Mouse (Mus musculus) frontal cortex, postnatal 36 days (tissue): ENCODE measurements at regions not wholly inside any gene's neighbourhood (a gene's known extent, or its start where the extent isn't known, plus 50 kb on each side); places are given as distances from the start of the nearest gene placed in this dataset.
"Not testable (repeated sequence)": the region's sequence is repeated elsewhere in the genome, so short reads cannot be mapped to it uniquely, and the experiment has no call there.

Source experiments
- DNase-seq, 2 experiments: peaks; one replicate each; pipeline ENCODE4 v3.0.0; 2022; ENCODE audit warnings: low spot score in 2 of 2

- DNase-seq, result no peak
Measured at GRCm38 (mm10) chr15:16909396-16909795, 180.8 kb downstream of the Cdh9 start.

GRCm38 (mm10) chr15:16909941-16910340 lies 181.4 kb downstream of the Cdh9 start:
- DNase-seq, result not testable (repeated sequence)

- DNase-seq, result no peak
Measured at GRCm38 (mm10) chr15:16914966-16915569, 186.5 kb downstream of the Cdh9 start.

GRCm38 (mm10) chr15:16923246-16923645 lies 194.7 kb downstream of the Cdh9 start:
- no peak for DNase-seq

GRCm38 (mm10) chr15:16933137-16933677 lies 204.7 kb downstream of the Cdh9 start:
- no peak for DNase-seq

GRCm38 (mm10) chr15:16934438-16934837 lies 205.9 kb downstream of the Cdh9 start:
- DNase-seq, result no peak

- DNase-seq, result not testable (repeated sequence)
Measured at GRCm38 (mm10) chr15:16975821-16976220, 247.3 kb downstream of the Cdh9 start.

GRCm38 (mm10) chr15:16990848-16991247 lies 262.3 kb downstream of the Cdh9 start:
- DNase-seq, result no peak

GRCm38 (mm10) chr15:16995667-16996066 lies 267.1 kb downstream of the Cdh9 start:
- no peak for DNase-seq

GRCm38 (mm10) chr15:17006139-17006538 lies 277.6 kb downstream of the Cdh9 start:
- no peak for DNase-seq

- peak in 1 of 2 experiments; percentile 60 for DNase-seq
Measured at GRCm38 (mm10) chr15:17007811-17008210, 279.3 kb downstream of the Cdh9 start.

GRCm38 (mm10) chr15:17048867-17049628 lies 320.5 kb downstream of the Cdh9 start:
- DNase-seq, result no peak

GRCm38 (mm10) chr15:17069772-17070171 lies 341.2 kb downstream of the Cdh9 start:
- no peak for DNase-seq

- no peak for DNase-seq
Measured at GRCm38 (mm10) chr15:17084030-17084429, 355.5 kb downstream of the Cdh9 start.

GRCm38 (mm10) chr15:17088644-17089228 lies 360.2 kb downstream of the Cdh9 start:
- no peak for DNase-seq

- DNase-seq, result peak; percentile 72 to 76
Measured at GRCm38 (mm10) chr15:17098927-17099326, 370.4 kb downstream of the Cdh9 start.

GRCm38 (mm10) chr15:17101182-17101581 lies 372.6 kb downstream of the Cdh9 start:
- DNase-seq, result no peak

- DNase-seq, result no peak
Measured at GRCm38 (mm10) chr15:17135721-17136120, 407.2 kb downstream of the Cdh9 start.

- no peak for DNase-seq
Measured at GRCm38 (mm10) chr15:17180164-17180563, 451.6 kb downstream of the Cdh9 start.

- no peak for DNase-seq
Measured at GRCm38 (mm10) chr15:17181358-17182022, 452.9 kb downstream of the Cdh9 start.

GRCm38 (mm10) chr15:17195439-17195838 lies 466.9 kb downstream of the Cdh9 start:
- peak in 1 of 2 experiments; percentile 20 for DNase-seq

- no peak for DNase-seq
Measured at GRCm38 (mm10) chr15:17204739-17205138, 476.2 kb downstream of the Cdh9 start.
